Mouse (Mus musculus) spleen, postnatal 36 days (tissue): Measurements from ENCODE around the gene Itch.
A peak's percentile ranks its signal among the peaks of the same experiment; 100 is the strongest.

ENCODE experiments used
- DNase-seq, 2 experiments: peaks; one replicate each; pipeline ENCODE4 v3.0.0; 2022; ENCODE audit warnings: low spot score in 2 of 2, mixed read lengths in 1 of 2

Itch gene

DNA sequence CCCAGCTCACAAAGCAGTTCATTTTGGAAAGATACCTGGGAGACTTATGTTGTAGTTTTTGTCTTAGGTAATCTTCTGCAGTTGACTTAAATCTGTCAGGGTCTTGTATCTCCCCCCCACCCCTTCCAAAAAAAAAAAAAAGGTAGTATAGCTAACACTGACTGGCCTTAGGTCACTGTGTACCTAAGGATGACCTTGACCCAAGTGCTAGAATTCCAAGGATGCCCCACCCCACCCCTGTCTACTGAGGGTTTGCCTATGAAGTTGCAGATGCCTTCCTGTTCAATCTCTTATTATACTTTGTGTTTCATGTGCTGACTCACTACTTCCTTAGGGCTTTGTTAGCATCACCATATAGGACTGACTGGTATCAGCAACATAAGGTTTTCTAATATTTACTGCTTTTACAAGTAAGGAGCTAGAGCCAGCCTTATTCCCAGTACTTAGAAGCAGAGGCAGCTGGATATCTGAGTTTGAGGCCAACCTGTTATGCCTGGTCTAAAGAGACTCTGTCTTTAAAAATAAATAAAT, 8.8 kb downstream of the Itch start:
- no peak for DNase-seq

DNA sequence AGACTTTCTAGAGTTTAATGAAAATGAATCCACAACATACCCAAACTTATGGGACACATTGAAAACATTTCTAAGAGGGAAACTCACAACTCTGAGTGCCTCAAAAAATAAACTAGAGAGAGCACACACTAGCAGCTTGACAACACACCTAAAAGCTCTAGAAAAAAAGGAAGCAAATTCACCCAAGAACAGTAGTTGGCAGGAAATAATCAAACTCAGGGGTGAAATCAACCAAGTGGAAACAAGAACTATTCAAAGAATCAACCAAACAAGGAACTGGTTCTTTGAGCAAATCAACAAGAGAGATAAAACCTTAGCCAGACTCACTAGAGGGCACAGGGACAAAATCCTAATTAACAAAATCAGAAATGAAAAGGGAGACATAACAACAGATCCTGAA, 16.0 kb downstream of the Itch start:
- peak; percentile 20 to 32 for DNase-seq

DNA sequence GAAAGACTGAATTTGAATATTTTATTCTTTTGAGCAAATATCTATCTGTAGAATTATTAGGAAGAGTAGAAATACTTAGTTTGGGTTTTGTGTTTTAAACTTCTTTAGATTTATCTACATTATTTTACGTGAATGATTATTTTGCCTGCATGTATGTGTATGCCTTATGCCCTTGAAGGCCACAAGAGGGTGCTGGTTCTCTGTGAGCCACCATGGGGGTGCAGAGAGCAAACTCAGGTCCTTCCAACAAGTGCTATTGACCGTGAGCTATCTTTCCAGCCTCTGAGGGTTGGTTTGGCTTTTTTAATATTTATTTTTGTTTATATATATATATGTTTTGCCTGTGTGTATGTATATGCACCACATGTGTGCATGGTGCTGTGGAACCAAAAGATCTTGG, 74.1 kb downstream of the Itch start:
- peak in 1 of 2 experiments; percentile 25 for DNase-seq

DNA sequence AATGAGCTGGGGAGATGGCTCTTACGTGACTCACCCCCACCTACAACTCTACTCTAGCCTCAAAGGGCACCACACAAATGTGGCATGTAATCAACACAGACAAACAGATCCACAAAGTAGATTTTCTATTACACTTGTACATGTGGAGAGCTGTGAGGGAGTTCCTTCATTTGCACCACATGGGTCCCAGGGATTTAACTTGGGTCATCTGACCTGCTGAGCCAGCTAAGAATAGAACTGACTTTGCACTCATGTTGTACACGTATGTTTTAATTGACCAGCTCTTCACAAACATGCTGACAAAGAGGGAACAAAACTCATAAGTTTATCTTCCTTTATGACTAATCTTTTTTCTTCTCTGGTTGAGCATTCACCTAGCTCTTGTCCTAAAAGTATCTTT, 89.8 kb downstream of the Itch start:
- no peak for DNase-seq

DNA sequence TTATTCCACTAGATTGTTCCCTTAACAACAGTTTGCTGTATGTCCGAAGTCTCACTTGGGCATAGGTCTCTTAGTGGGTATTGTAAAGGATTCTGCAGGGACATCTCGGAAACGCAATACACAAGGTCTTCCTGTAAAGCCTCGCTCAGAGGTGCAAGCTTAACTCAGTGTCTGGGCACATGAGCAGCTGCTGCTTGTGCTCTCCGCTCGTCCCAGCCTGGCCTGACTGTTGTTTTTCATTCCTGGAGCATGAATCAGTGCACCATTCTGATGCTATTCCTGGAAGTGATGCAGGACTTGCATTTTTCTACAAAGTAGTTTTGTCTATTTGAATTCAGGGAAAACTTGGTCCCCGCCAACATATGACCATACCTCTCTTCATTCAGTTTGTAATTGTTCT, 91.4 kb downstream of the Itch start:
- no peak for DNase-seq

DNA sequence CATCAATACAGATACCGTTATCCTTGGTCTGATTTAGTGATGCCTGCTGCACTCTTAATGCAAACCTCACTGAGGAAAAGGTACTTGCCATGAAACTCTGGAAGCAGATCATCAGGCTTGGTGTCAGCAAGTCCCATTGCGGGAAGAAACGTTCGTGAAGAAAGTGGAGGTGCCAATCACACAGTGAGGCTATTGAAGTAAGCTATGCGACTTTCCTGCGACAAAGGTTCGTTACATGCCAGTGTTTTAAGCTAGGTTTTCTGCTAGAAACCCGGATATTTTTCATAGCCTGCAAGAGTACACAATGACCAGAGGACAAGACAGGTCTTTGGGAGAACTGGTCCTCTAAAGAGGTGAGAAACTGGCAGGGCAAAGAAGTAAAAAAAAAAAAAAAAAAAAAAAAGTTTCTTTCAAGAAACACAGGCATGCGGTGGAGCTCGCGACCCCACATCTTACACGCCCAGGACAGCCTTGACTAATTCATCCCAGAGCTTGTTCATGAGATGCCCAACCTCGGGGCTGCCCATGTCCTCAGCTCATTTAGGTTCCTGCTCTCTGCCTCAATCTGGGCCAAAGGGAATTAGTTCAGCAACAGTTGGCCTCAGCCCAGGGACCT, 102.5 kb downstream of the Itch start:
- DNase-seq = no peak

DNA sequence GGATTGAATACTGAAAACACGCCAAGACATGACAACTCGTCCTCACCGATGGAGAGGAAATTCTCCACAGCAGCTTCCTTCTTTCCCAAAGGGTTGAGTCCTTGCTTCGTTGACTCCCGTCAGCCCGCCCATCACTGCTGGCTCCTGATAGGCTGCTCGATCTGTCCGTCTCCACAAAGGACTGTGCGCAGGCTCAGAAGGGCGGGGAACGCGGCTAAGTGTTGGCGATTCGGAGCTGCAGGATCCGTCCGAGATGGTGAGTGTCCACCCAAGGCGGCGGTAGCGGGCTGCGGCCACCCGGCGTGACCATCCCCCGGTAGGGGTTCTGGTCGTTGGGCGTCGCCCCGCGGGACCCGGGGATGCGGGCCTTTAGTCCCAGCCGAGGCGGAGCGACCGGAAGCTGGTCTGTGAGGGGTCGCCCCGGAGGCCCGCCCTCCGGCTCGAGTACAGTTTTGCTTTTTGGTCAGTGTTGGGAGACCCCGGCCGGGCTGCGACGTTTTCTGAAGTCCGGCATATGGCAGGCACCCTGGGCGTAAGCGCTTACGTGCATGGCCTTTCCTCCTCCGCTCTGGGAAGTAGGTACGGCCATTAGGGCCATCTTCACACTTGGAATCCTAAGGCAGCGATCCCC, 103.2 kb downstream of the Itch start, which contains the start of gene Dynlrb1:
Dynlrb1 (plus strand) TSS at position 172 of the 631 bp plus-strand sequence.
- DNase-seq = peak; percentile 92 to 94

DNA sequence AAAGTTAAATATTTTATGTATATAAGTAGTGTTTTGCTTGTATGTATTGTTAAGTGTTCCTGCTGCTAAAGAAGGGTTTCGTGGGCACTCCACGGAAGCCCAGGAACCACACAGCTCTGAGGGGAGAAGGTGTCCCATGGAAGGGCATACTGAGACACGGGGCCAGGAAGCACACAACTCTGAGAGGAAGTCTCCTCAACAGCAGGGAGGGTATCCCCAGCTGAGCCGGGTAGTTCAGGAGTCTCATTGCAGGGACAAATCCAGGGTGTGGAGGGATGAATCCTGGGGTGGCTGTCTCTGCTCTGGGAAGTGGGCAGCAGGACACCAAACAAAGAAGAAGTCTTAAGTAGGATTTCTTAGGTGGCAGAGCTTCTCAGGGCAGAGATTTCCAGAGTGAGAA, 104.0 kb downstream of the Itch start:
- DNase-seq = no peak

DNA sequence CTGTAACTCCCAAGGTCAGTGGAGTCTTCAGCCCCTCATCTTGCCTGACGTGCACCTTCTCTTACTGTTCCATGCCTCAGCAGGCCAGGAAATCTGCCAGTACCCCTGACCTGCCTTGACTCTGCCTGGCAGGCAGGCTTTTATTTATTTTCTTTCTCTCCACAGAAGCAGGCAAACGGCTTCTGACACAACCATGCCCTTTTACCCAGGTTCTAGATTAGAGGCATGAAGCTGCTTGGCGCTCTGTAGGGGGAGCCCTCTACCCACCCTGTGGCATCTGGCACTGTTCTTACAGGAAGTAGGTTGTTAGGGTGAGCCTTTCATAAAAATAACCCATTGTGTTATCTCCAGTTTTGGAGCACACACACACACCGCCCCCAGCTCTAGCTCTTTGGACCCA, 107.6 kb downstream of the Itch start:
- peak; percentile 29 to 34 for DNase-seq

DNA sequence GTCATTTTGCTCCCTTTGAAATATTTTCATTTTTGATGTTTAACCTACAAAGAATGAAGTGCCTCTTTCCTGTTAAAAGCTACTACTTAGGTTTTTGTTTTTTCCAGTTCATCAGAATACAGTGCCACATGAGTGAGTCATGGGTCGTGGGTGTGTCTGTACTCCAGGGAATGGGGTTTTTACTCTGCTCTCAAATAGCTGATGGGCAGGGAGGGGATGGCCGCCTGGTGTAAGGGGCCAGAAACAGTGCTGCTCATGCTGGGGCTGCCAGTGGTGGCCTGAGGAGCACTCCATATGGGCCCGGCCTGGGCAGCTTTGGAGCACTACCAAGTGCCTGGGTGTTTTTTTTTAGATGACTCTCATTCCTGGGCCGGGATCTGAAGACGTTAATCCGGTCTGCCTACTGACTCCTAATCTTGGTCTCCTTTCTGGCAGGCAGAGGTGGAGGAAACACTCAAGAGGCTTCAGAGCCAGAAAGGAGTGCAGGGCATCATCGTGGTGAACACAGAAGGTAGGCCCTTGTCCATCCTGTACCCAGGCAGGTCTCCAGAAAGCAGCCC, 109.1 kb downstream of the Itch start:
- DNase-seq = no peak

DNA sequence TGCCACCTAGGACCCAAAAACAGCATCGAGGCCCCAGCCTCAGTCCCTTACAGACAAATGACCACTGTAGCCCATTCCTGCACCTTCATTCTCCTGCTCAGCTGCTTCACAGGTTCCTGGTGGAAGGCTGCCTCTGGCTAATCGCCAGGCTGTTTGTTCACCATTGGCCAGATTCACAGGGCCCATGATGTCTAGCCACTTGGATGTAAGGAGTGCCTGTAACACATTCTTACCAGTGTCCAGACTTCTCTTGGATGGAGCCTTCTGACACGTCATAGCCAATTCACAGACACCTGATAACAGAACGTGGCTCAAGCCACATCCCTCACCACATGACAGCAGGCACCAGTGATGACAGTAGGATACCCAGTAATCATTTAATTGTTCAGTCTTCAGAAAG, 112.9 kb downstream of the Itch start:
- no peak for DNase-seq

DNA sequence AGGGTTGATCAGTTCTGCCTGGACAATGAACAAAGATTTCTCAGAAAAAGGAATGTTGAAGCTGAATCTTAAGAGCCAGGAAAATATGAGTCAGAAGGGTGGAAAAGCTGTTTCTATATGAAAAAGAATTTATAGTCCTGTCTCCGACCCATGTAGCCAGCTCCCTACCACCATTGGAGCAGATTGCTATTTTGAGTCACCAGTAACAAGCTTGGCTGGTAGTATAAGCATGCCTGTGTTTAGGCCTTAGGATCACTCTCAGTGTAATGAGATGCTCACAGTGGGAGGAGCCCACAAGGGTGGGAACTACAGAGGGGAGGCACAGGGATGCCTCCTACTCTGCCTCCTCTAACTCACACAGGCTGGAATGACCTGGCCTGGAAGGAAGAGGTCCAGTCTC, 114.9 kb downstream of the Itch start:
- DNase-seq = no peak

DNA sequence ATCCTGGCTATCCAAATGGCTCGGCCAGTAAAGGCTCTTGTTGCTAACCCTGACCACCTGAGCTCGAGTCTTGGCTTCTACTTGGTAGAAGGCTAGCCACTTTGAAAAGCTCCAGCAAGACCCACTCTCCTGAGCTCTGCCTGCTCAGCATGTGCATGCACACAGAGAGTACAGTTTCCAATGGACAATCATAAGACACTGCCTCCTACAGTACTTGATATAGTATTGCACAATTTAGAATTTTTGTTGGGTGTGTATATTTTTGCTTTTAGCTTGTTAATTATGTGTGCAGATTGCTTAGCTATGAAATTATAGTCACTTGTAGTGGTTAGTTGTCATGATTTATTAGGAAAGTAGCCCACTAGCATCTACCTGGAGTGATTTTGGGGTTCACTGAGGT, 115.4 kb downstream of the Itch start:
- no peak for DNase-seq

DNA sequence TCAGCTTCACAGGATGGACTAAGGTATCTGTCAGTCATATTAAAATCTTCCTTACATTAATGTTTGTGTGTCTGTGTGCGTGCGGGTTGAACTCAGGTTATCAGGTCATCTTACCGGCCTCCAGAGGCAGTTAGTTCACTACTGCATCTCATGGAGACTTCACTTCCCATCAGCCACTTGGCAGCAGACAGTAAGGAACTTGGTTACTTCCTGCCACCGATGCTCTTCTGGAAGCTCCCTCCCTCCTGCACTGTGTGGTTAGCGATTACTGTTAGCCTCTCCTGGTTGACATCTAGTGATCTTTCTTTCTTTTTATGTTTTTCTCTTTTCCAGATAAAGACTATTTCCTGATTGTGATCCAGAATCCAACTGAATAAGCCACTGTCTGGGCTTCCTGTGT, 116.3 kb downstream of the Itch start:
- no peak for DNase-seq

DNA sequence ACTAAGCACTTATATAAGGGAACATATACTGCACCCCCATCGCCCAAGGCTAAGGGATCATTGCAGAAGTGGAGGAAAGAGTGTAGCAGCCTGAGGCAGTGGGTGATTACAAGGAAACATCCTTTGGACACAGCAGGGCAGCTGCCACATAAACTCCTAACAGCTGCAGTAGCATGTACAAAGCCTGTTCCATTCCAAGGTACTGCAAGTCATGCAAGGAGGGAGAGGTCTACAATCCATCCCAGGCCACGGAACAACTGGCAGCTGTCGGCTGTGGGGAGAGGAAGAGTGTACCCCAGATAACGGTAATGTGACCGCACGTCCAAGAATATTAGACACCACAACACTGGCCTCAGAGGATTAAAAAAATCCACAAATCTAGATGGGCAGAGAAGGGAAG, 132.2 kb downstream of the Itch start:
- no peak for DNase-seq

DNA sequence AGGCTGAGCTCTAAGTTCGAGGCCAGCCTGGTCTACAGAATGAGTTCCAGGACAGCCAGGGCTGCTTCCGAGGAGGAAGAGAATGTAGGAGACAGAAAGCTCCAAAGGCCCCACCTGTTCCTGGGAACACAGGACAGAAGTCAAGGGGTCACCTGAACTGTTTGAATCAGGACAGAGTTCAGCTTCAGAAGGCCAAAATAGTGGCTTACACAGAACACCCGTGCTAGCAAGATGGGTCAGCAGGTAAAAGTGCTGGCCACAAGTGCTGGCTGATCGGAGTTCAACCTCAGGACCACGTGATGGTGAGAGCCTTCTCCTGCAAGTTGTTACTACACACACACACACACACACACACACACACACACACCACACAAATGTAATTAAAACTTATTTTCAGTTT, 133.6 kb downstream of the Itch start:
- DNase-seq = no peak

DNA sequence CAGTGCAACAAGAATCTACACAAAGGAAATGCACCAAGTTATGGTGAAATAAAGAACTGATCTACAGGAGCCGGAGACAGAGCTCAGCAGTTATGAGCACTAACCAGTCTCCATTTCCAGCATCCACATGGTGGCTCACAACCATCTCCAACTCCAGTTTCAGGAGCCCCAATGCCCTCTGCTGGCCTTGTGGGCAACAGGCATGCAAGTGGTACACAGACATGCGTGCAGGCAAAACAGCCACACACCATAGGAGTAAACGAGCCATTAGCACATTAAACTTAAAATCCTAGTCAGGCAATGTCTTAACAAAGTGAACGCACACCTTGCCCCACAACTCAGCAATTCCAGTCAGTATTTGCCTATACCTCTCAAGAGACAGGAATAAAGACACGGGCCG, 138.6 kb downstream of the Itch start:
- DNase-seq = no peak

DNA sequence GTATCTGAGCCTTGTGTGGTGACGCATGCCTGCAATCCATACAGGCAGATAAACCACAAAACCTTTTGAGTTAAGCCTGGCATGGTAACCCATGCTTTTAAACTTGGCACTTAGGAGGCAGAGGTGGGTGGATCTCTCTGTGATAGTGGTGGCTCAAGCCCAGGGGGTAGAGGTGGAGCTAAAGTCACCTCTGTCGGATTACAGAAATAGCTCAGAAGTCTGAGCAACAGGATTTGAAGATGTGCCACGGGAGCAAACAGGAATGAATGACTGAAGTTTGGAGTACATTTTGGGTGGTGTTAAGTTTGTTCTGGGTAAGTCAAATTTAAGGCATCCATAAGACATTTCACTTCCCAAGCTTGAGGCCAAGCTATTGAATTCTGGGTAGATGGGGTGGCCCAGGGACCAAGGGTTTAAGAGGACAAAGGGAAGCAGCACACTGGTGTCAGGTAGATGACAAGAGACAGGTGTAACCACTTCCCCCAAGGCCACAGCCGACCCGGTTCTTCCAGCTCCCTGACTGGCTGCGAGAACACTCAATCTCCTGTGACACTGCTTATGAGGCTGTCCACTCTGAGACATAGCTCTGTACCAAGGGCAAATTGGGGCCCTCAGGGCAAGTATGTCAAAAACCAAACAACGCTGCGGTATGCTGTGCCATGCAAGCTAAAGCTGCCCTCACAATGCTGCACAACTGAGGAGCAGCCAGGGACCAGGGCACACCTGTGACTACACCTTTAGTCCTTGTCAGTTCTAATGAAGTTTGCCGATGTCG, 139.3 kb downstream of the Itch start:
- no peak for DNase-seq

DNA sequence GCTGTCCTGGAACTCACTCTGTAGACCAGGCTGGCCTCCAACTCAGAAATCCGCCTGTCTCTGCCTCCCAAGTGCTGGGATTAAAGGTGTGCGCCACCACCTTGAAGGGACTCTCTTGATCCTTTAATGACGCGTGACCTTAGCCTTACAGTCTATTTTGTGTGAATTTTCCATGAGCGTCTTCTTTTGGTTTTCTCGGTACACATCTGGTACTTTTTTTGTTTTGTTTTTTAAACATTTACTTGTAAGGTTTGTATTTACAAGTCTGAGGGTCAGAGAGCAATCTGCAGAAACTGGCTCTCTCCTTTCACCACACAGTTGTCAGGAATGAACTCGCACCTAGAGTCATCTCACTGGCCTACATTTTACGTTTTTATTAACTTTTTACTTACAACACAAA, 140.3 kb downstream of the Itch start:
- DNase-seq = no peak

DNA sequence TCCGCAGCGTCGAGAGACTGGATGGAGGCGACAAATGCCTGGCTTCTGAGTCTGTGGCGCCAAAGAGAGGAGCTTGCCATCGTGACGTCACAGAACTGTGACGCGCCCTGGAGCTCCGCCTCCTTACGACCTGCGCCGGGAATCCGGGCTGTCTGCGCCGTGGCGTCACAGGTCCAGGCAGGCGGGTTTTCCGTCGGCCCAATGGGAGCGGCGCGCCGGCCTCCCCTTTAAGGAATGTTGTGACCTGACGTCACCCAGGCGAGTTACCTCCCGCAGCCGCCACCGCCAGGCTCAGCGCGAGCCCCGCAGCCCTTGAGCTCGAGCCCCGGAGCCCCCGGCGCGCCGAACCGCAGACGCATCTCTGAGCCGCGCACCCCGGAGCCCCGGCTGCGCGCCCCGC, 142.9 kb downstream of the Itch start, which contains the start of gene Map1lc3a:
Map1lc3a (plus strand) TSS at position 103 of the 400 bp plus-strand sequence.
- peak; percentile 90 for DNase-seq
